Mouse (Mus musculus) forebrain, postnatal 0 days (tissue): ENCODE data around the gene Rimbp3. TPM values are rescaled to one million over a fixed set of nuclear protein-coding genes. Genes with fewer than 3 reads are reported as not detected.
A peak's percentile ranks its signal among the peaks of the same experiment; 100 is the strongest.

Source experiments
- ATAC-seq: fragments of 200-750 bp; cut with Nextera tagmentation; 2 replicates; pipeline ENCODE4 v1.8.0; 2017; ENCODE audit warnings: mild to moderate bottlenecking, moderate library complexity
- DNase-seq: peaks from one replicate; pipeline ENCODE4 v3.0.0-alpha.2; 2015
- H3K27ac ChIP-seq: fragments of 300-500 bp; sonication (generic); 2 replicates; pipeline ENCODE4 v1.5.1; 2014; ENCODE audit warnings: low read depth, mild to moderate bottlenecking, antibody characterized with exemption, low read length, moderate library complexity, mixed read lengths
- H3K27me3 ChIP-seq: fragments of 300-500 bp; sonication (generic); 2 replicates; pipeline ENCODE4 v1.6.1; 2014; ENCODE audit warnings: mild to moderate bottlenecking, low read length, mixed read lengths; ENCODE audit not compliant: insufficient read depth
- H3K36me3 ChIP-seq: fragments of 300-500 bp; sonication (generic); 2 replicates; pipeline ENCODE4 v1.6.1; 2014; ENCODE audit warnings: mild to moderate bottlenecking, moderate library complexity; ENCODE audit not compliant: insufficient read depth
- H3K4me1 ChIP-seq: fragments of 300-500 bp; sonication (generic); 2 replicates; pipeline ENCODE4 v1.6.1; 2014; ENCODE audit warnings: antibody characterized with exemption; ENCODE audit not compliant: insufficient read depth
- H3K4me2 ChIP-seq: fragments of 300-500 bp; sonication (generic); 2 replicates; pipeline ENCODE4 v1.6.1; 2014; ENCODE audit warnings: low read depth, mild to moderate bottlenecking, moderate library complexity
- H3K4me3 ChIP-seq: fragments of 300-500 bp; sonication (generic); 2 replicates; pipeline ENCODE4 v1.5.1; 2014; ENCODE audit warnings: low read depth, low read length, mixed read lengths
- H3K9ac ChIP-seq: fragments of 300-500 bp; sonication (generic); 2 replicates; pipeline ENCODE4 v1.6.1; 2014; ENCODE audit warnings: mild to moderate bottlenecking
- H3K9me3 ChIP-seq: fragments of 300-500 bp; sonication (generic); 2 replicates; pipeline ENCODE4 v1.6.1; 2016; ENCODE audit warnings: low read length
- CTCF ChIP-seq: sonication (generic); IDR thresholded peaks from 2 replicates; pipeline ENCODE4 v1.5.1; 2016; ENCODE audit warnings: antibody characterized with exemption, control low read depth, low read depth
- WGBS: fragments of 180-500 bp; shearing (Covaris S2); extraction: QIAGEN DNeasy Blood & Tissue Kit; methylation state at CpG from one replicate; pipeline ENCODE4 v1.1.7; 2014; 5-methylcytosine and 5-hydroxymethylcytosine counted together
- polyA plus RNA-seq: library from polyadenylated mRNA; unstranded; fragments of >200 nt; fragmentation: Nextera tagmentation; extraction: Ambion mirVana; gene quantifications from 2 replicates; pipeline ENCODE4 v1.2.1, GENCODE M21; 2015
- total RNA-seq: library from RNA; depleted of rRNA; stranded (reverse); fragments of >200 nt; gene quantifications from 2 replicates; pipeline ENCODE4 v1.2.3, GENCODE M21; 2014

The Rimbp3 gene
- total and polyA plus RNA-seq, 2 experiments from 2014 or later = 1.3 to 3.3 TPM

DNA sequence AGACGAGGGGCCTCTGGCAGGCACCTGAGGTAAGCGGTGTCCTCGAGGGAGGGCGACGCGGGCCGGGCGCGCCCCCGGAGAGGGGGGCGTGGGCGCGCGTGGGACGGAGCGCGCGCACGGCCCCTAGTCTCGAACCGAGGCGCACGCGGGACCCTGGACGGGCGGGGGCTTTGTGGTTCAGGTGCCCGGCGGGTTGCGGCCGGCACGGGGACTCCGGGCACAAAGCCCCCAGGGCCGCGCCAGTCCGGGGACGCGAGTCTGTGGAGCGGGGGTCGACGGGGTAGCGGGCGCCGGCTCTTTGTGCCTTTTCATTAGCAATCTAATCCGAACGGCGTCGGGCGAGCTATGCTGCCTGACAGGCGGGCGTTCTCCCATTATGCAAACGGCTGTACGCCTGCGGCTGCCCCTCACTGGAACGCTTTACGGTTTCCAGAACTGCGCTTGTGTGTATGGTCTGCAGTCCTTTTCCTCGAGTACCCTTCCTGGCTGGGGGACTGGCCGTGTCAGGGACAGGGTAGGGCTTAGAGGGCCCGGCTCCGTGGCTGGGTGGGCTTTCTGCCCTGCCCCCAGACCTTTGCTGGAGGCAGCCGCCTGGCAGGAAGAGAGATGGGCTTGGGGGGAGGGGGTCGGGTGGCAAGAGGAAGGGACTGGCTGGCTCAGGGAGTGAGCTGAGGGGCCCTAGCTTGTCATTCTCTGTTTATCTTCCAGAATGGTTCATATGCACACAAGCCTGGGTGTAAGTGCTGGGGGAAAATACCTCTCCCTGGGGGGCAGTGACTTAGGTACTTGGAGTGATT is 25.5 kb downstream of the Rimbp3 start:
- no peak for TF ChIP-seq CTCF
- Histone ChIP-seq H3K9ac (peak overlapping the region; percentile 95), H3K4me3 (peak overlapping the region; percentile 96), H3K4me2 (peak overlapping the region; percentile 84), H3K36me3 (no peaks in the 10 kb centered on the region), H3K27me3 (no peaks in the 10 kb centered on the region), H3K27ac (peak overlapping the region; percentile 95), H3K9me3 (no peaks in the 10 kb centered on the region), H3K4me1 (peaks cover 13% of the 10 kb centered on the region)
- WGBS = under 1% methylated on average over 56 of the region's 62 CpGs
- DNase-seq (peak; percentile 79), ATAC-seq (peak; percentile 79)

DNA sequence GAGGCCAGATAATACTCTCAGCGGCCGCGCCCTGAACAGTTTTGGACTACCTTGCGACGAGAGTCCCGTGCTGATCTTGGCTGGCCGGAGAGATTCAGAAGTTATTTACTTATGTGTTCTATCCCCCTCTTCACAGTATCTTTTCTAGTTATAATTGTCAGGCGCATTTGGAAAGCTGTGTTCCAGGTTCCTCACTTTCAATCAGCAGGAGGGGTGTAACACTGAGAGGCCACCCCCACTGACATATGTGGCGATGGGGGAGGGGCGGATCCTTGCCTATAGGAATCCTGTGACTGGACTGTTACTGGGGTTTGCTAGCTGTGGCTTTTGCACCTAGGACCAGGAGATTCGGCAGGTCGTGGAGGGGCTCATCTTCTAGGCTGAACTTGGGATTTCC is 26.1 kb downstream of the Rimbp3 start:
- no peak for TF ChIP-seq CTCF
- H3K27ac ChIP-seq = peak overlapping the region; percentile 95
- H3K27me3 ChIP-seq = no peaks in the 10 kb centered on the region
- 2% methylated on average over 12 of the region's 12 CpGs for WGBS
- peak overlapping the region; percentile 84 for H3K4me2 ChIP-seq
- ATAC-seq (no peak), DNase-seq (peak; percentile 41)
- no peaks in the 10 kb centered on the region for H3K36me3 ChIP-seq
- peaks cover 13% of the 10 kb centered on the region for H3K4me1 ChIP-seq
- H3K4me3 ChIP-seq = peak overlapping the region; percentile 96
- H3K9me3 ChIP-seq = no peaks in the 10 kb centered on the region
- peak overlapping the region; percentile 95 for H3K9ac ChIP-seq

GRCm38 (mm10) chr16:17234916-17235665 is 26.7 kb downstream of the Rimbp3 start:
- H3K36me3 ChIP-seq = no peaks in the 10 kb centered on the region
- DNase-seq = peak; percentile 24

GRCm38 (mm10) chr16:17237634-17238033 is 29.2 kb downstream of the Rimbp3 start:
- H3K4me2 ChIP-seq = no peak overlapping the region
- DNase-seq = no peak
- no peak overlapping the region for H3K27ac ChIP-seq
- no peak for ATAC-seq
- no peak overlapping the region for H3K9ac ChIP-seq
- no peak overlapping the region for H3K4me3 ChIP-seq
- 87% methylated on average over 3 of the region's 3 CpGs for WGBS
- no peaks in the 10 kb centered on the region for H3K36me3 ChIP-seq
- no peaks in the 10 kb centered on the region for H3K9me3 ChIP-seq
- no peak for TF ChIP-seq CTCF
- H3K27me3 ChIP-seq = no peaks in the 10 kb centered on the region
- peaks cover 13% of the 10 kb centered on the region for H3K4me1 ChIP-seq

More at GRCm38 (mm10) chr16:17234916-17235665, 26.7 kb downstream of the Rimbp3 start:
- H3K4me1 ChIP-seq = peaks cover 13% of the 10 kb centered on the region
- TF ChIP-seq CTCF = no peak
- no peak overlapping the region for H3K27ac ChIP-seq
- H3K4me2 ChIP-seq = peak overlapping the region; percentile 84
- H3K9ac ChIP-seq = peak overlapping the region; percentile 95
- peak overlapping the region; percentile 96 for H3K4me3 ChIP-seq
- ATAC-seq = no peak
- no peaks in the 10 kb centered on the region for H3K9me3 ChIP-seq
- H3K27me3 ChIP-seq = no peaks in the 10 kb centered on the region
- 29% methylated on average over 9 of the region's 9 CpGs for WGBS

DNA sequence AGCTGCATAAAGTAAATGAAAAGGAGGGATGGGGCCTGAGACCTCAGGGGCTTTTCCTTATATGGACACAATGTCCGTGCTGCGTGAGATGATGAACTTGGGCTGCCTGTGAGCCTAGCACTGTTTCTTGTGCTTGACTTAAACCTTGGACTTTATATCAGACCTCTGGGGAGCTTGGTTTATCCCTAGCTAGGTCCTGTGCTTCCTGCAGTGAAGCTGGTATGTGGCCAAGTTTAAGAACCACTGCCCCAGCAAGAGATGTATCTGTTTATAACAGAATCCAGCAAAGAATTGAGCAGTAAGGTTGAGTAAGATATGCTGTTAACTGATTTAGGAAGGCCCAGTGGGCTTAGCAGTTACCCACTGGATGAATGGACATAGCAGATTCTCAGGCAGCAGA is 31.0 kb downstream of the Rimbp3 start:
- no peak overlapping the region for H3K4me3 ChIP-seq
- no peaks in the 10 kb centered on the region for H3K36me3 ChIP-seq
- H3K9ac ChIP-seq = no peak overlapping the region
- no peak overlapping the region for H3K27ac ChIP-seq
- H3K27me3 ChIP-seq = no peaks in the 10 kb centered on the region
- DNase-seq (no peak), ATAC-seq (no peak)
- 83% methylated on average over 2 of the region's 2 CpGs for WGBS
- no peaks in the 10 kb centered on the region for H3K9me3 ChIP-seq
- TF ChIP-seq CTCF = no peak
- H3K4me1 ChIP-seq = peaks cover 12% of the 10 kb centered on the region
- no peak overlapping the region for H3K4me2 ChIP-seq

GRCm38 (mm10) chr16:17243731-17244130 is 35.3 kb downstream of the Rimbp3 start:
- Histone ChIP-seq H3K4me2 (no peak overlapping the region), H3K36me3 (no peaks in the 10 kb centered on the region; the same call in 1 of the 2 replicates), H3K4me1 (no peaks in the 10 kb centered on the region), H3K9me3 (no peaks in the 10 kb centered on the region), H3K4me3 (no peak overlapping the region), H3K27me3 (no peaks in the 10 kb centered on the region), H3K9ac (no peak overlapping the region), H3K27ac (no peak overlapping the region)
- 85% methylated on average over 1 of the region's 1 CpGs for WGBS
- no peak for TF ChIP-seq CTCF
- ATAC-seq (no peak), DNase-seq (no peak)

DNA sequence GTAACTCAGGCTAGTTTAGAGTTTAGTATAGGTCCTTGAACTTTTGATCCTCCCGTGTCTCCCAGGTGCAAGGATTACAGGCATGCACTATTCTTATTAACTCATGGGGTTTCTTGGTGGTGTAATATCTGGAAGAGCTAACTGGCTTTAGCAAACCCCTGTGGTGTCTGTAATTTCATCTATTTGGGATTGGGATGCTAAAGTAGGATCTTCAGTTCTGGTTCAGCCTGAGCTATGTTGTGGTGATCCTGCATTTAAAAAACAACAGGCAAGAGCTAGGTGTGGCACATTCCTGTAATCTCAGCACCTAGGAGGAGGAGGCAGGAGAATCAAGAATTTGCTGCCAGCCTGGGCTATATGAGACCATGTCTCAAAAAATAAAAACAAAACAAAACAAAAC is 36.6 kb downstream of the Rimbp3 start:
- Histone ChIP-seq H3K9ac (no peak overlapping the region), H3K36me3 (no peaks in the 10 kb centered on the region; the same call in 1 of the 2 replicates), H3K9me3 (no peaks in the 10 kb centered on the region), H3K4me2 (no peak overlapping the region), H3K27me3 (no peaks in the 10 kb centered on the region), H3K4me3 (no peak overlapping the region), H3K27ac (no peak overlapping the region), H3K4me1 (no peaks in the 10 kb centered on the region)
- TF ChIP-seq CTCF = no peak
- ATAC-seq (no peak), DNase-seq (no peak)
- WGBS = 90% methylated on average over 1 of the region's 1 CpGs
